Mouse (Mus musculus) CD8-positive naive resting alpha-beta T cell, adult 2 months (primary cell): ENCODE data around the gene Bdkrb2.

ENCODE experiments used
- DNase-seq, 2 experiments: peaks; one replicate each; pipeline ENCODE4 v3.0.0; 2022; ENCODE audit warnings: low read depth in 2 of 2, low spot score in 2 of 2

Gene Bdkrb2

GRCm38 (mm10) chr12:105562936-105563680 lies at the start of gene Bdkrb2:
Bdkrb2 (plus strand) TSS chr12:105563226.
- no peak for DNase-seq

DNA sequence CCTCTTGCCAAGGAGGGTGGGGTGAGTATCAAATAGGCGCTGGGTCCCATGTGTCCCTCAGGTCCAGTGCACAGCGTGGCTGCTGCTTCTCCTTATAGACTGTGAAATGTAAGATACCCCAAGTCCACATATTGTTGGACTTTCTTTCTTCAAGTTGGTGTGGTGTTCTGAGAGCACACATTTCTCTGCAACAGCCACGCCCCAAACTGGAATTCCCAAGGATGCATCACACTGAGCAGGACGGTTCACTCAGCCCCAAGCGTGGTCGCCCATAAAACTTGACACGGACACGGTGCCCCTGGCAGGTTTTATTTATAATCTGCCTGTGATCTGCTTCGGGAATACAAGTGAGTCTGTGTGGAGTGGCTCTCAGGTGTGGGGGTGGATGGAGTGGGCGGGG lies 48.9 kb upstream of the Bdkrb2 start:
- DNase-seq: no peak

DNA sequence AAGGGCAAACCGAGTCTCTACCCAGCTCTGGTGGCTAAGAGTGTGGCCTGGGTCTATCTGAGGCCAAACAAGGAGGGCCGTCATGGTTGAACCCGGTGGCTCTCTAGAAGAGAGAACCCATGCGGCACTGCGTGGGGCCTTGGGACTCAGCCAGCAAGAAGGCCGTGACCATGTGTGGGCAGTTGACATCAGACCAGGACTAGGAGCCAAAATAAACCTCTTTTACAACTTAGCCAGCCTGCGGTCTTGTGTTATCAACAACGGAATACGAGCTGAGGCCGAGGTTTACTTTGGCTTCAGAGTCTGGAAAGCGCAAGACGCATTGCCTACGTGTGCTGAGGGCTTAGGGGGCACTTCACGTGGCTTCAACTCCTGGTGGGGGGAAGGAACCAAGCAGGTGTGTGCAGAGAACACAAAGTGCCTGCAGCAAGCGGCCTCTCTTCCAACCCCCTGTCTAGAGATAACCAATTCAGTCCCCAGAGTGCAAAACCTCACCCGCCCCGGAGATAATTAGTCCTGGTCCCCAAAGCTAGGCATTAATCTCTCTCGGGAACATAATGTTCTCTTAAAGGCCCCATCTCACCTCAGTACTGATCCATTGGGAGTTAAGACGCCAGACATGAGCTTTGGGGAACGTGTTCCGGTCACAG lies 45.9 kb upstream of the Bdkrb2 start:
- no peak for DNase-seq

GRCm38 (mm10) chr12:105519851-105520250 lies 43.2 kb upstream of the Bdkrb2 start:
- DNase-seq: no peak

GRCm38 (mm10) chr12:105521170-105521762 lies 41.8 kb upstream of the Bdkrb2 start:
- no peak for DNase-seq

DNA sequence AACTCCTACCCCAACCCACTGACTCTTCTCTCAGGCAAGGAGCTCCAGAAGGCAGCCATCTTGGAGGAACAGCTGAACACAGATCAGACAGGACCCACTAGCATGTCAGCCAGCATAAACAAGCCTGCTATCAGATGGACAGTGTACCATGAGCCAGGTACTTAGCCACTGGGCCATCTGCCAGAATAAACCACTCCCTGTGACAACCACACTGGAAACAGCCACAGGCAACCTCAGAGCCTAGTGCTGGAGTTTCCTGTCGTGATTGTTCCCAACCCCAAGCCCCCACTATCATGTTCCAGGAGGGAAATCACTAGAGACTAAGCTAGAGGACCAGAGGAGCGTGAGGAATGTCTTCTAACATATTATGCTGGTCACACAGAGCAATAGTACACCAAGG lies 39.3 kb upstream of the Bdkrb2 start:
- DNase-seq: no peak

- DNase-seq: no peak
Measured at GRCm38 (mm10) chr12:105526186-105526585, 36.8 kb upstream of the Bdkrb2 start.

DNA sequence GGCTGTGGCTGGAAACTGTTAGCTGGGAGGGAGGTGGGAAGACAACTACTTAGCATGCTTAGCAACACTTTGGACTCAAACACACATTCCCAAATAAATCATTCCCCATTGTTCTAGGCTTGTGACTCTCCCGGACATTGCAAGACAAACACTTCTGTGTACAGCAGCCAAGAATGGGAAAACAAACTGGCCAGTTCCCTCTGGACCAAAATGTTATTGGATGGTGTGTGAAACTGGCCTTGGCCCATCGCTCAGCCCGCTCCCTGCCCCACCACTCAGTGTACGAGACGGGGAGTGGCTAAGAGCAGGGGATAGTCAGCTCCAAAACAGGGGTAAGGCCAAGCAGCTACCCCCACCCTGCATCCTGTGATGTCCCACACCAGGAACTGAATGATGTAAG lies 36.2 kb upstream of the Bdkrb2 start:
- no peak for DNase-seq

GRCm38 (mm10) chr12:105529545-105529944 lies 33.5 kb upstream of the Bdkrb2 start:
- no peak for DNase-seq

GRCm38 (mm10) chr12:105531724-105532371 lies 31.2 kb upstream of the Bdkrb2 start:
- no peak for DNase-seq

DNA sequence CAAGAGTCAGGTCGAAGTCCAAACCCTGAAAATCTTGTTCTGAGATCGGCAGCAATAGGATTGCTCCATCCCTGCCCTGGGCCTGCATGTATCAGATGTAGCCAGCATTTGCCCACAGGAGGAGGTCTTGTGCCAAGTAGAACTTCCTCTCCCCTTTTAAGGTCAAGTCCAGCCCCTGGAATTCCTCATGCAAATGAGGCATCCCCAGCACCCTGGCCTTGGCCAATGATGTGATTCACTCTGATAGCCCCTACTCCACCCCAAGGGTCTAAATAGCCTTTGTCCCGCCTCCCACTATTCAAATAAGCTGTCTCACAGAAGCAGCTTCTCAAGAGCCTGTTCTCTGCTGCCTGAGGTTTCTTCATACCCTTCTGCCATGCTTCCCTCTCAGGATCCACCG lies 28.2 kb upstream of the Bdkrb2 start:
- DNase-seq: no peak

DNA sequence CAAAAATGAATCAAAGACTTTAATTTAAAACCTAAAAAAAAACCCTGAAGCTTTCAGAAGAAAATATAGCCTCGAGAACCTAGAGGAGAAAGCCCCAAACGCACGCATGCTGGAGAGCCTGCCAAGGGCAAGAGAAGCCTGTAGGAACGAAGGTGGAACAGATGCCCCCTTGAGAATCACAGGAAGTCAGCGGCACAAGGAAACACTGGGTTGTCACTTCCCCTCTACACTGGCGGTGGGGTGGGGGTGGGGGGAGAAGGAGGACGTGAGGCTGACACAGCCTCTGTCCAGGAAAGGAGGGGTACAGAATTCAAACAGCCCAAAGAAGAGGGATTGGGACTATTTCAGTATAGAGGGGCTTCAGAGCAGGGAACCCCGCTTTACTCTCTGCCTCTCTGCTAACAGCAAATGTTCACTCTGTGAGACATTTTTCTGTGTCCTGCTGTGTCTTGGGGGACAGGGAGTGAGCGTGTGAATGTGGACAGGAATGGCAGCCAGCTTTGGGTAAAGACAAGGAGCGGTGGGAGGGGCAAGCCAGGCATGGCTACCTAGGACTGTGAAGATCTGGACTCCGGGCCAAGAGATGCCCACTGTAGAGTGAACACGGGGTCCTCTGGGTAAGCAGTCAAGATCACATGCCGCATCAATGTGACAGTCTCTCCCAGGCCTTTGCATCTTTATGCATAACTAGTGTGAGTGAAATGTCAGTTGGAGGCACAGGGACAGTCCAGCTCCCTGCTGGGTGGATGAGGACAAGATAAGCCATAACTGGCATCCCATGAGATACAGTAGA lies 26.9 kb upstream of the Bdkrb2 start:
- no peak for DNase-seq

GRCm38 (mm10) chr12:105537162-105537561 lies 25.9 kb upstream of the Bdkrb2 start:
- DNase-seq: no peak

GRCm38 (mm10) chr12:105539649-105540048 lies 23.4 kb upstream of the Bdkrb2 start:
- DNase-seq: no peak

GRCm38 (mm10) chr12:105541590-105542402 lies 21.2 kb upstream of the Bdkrb2 start:
- no peak for DNase-seq

- DNase-seq: no peak
Measured at GRCm38 (mm10) chr12:105542513-105542912, 20.5 kb upstream of the Bdkrb2 start.

- no peak for DNase-seq
Measured at GRCm38 (mm10) chr12:105543176-105543575, 19.9 kb upstream of the Bdkrb2 start.

DNA sequence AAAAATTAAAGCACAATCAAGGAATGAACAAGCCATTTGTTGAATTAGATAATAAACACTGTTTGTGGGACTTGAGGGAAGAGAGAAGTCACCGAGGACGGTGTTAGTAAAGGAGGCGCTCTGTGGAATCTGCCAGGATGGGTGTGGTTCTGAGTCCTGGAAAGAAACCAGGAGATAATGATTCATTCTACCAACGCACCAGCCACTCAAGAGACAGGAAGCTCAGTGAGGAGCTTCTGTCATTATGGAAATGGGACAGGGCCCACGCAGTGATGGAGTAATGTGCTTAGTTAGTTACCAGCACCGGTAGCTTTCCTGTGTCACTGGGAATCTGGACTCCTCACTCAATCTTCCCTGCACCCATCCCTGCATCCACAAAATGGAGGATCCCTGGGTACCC lies 19.3 kb upstream of the Bdkrb2 start:
- DNase-seq: no peak

GRCm38 (mm10) chr12:105544872-105545271 lies 18.2 kb upstream of the Bdkrb2 start:
- DNase-seq: no peak

DNA sequence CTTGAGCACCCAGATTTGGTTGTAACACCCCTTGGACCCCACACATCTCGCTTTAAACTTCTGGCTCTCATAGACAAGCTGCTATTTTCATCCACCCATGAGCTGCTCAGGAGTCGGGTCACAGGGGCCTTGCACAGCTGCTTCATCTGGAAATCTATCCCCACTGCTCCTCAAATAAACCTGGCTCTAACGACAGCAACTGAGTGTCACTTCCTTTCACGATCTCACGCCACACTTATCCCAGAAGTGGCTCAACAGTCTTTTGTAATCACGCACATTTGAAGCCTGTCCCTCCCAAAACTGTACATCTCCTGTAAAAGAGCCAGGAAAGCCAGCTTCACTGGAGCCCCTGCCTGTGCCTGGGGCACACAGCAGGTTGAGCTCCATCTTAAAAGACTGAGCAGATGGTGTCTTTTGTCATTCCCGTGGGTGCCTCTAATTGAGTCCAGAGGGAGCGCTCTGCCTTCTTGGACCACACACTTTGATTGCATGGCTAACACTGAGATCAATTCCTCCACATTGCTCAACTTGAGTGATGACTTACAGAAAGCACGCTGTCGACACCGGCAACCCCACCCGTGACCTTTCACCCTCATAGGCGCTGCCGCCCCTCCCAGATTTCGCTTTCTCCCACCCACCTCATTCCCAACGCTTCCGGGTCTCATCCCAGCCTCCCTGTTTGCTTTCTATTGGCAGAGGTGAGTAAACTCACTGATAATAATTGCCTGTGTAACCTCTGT lies 17.2 kb upstream of the Bdkrb2 start:
- no peak for DNase-seq
